Mouse (Mus musculus) cerebellum, postnatal 14 days (tissue): ENCODE measurements around the gene Arl6.

ENCODE experiments used
- DNase-seq, 2 experiments: peaks; one replicate each; pipeline ENCODE4 v3.0.0; 2021; ENCODE audit warnings: mixed read lengths in 2 of 2

Gene Arl6

DNA sequence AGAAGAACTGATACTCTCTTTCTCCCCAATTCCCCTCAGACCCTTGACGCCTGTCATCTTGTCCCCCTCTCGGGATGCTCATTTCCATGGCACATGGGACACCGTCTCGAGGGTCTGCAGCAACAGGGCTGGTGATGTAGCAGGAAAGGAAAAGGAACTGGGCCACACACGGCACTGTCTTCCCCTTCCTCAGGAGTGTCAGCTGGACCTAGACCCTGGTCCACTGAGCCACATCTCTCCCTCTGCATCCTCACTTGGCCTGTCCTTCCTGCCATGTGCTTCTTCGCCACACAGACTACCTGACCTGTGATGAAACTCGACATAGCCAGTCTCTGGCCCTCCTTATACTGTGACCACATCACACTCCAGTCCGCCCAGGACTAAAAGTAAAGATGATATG is 52.3 kb downstream of the Arl6 start:
- DNase-seq: no peak

DNA sequence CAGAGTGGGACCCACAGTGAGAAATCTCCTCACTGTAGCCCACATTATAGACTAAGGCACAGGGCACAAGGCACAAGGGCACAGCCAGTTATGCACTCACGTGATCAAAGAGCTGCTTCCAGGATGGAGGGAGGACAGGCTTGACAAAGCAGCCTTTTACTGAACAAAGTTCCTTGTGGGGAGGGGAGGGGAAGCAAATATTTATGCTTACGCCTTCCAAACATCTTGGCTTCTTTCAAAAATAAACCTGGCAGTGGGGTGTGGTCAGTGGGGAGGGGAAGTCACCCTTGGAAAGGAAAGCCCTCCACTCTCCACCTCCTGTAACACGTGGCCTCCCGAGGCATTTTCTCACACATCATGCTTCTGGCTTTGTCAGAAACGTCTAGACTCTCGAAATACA is 52.9 kb downstream of the Arl6 start:
- no peak for DNase-seq

DNA sequence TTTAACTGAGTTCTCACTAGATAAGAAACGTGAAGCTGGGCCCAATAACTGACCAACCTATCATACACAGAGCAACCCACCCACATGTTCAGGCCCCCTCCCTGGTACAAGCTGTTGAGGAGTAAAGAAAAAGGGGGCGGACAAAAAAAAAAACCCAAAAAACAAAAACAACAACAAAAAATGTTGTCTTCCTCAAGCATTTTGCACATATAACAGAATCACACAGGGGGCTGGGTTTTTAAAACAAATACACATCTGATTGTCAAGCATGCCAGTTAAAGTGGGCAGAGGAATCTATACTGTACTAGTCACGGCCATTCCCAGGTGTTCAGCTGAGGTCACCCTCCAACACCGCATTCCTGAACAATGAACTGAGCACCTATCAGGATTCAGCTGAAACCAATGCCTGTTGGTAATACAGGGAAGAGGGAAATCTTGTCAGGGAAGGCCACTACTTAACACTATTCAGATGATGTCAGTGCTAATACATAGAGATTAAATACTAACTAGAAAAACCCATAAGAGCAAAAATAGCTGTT is 53.4 kb downstream of the Arl6 start:
- no peak for DNase-seq

DNA sequence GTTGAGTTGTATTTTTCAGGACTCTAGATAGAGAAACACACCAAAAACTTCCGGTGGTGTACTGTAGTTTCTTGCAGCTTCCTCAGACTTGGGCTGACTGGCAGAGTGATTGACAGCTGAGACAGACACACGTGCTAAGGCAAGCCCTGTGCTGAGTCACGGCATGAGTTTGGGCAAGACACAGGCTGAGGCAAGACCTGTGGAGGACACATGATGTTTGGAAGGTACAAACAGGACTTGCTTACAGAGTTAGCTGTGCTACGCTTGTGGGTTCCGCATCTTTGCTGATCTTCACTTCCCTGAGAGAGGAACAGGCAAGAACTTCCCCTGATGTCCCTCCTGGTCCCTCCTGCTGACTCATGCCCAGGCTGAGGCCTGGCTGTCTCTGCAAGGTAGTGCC is 55.7 kb downstream of the Arl6 start:
- DNase-seq: no peak

DNA sequence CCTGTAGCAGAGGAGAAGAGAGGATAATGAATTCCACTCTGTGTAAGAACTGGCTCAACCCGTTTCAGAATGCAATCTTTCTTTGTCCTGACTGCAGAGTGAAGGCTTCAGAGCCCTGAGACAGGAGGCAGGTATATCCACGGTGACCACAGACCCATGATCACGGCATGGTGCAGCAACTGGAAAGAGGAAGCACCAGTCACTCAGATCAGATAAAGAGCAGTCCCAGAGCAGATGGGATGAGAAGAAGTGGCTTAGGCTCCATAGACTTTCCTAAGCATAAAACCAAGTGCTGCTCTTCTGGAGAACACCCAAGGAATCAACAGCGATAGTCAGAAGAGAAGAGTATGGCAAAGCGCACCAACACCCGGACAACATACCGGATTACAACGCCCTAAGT is 60.0 kb downstream of the Arl6 start:
- DNase-seq: no peak

DNA sequence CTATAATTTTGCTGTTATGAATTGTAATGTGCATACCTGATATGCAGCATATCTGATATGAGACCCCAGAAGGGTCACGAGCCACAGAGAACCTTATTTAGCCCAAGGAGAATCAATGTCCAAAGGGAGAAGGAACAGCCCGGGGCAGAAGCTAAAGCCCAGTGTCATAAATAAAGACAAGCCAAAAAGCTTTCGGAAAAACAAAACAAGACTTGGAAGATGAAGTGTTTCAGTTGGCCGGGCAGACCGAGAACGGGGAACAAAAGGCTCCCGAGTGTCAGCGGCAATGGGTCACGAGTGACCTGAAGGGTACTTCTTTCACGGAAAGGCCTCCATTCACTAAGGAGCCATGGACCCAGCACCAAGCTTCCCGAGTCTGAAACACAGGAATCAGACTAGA is 65.2 kb downstream of the Arl6 start:
- DNase-seq: no peak

DNA sequence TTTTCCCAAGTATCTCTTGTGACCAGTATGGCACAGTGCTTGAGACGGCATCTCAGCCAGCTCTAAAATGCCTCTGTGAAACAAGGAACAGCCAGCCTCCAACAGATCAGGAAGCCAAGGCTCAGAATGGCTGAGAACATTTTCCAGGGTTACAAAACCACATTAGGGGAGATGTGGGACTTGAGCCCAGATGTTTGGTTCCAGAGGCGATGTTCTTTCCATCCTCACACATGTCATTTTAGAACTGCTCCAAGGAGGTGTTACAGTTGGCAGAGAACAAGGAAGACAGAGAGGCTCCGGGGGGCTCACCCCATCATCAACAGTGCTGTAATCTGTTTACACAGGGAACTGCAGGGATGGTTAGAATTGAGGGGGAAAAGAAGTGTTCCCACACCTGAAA is 66.5 kb downstream of the Arl6 start:
- DNase-seq: no peak

DNA sequence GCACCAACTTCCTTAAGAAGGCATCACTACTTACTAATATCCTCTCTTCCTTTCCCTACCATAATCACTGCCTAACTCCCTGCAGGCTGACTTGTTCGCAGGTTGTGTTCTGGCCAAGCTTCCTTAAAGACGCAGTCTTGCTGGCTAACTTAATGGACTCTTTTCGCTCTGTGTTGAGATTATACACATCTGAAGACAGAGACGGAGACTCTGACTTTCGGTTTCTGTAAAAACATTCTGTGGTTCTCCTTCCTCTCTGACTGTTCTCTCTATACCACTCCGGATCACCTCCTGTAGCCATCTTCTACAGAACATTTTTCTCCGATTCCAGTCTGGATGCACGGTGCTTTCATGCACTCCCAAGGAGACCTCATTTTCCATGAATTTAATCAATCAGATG is 68.4 kb downstream of the Arl6 start:
- no peak for DNase-seq

DNA sequence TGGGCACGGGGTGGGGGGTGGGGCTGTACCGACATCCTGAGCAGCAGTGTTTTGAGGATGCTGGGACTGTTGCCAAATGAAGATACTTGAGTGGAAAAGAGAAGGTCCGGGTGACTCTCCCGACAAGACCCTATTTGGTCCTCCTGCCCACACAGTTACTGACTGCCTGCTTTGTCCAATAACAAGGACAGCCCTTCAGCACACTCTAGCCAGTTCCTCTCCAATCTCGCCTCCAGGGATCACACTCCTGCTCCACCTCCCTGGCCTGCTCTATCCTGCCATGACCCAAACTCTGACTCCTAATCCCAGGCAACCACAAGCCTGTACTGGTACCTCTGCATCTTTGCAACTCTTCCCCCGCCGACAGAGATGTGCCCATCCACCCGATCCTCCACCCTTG is 69.4 kb downstream of the Arl6 start:
- DNase-seq: no peak

DNA sequence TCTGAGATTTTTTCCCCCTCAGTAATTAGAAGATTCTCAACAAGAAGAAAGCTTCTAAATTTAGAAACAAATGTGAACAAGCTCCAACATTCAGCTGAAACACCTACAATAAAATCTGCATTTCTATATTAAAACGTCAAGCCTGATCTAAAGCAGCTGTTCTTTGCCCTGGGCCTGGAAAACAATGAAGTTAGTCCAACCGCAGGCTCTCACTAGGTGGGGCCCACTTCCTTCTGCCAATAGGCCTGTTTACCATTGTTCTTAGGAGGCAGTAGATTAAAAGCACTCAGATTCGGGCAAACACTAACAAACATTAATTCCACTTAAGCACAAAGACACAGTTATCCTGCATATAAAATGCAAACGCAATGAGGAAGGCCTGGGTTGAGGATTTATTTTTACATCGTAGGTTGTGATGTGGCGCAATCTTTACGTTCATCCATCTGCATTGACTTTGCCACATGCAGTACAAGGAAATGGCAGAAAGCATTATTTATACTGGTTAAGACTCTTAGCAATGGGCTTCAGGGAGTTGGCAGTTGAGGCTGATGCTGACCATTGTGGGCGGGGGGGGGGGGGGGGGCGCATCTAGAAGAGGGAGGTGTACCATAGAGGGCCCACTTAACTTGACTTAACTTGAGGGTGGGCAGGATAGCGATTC is 71.3 kb downstream of the Arl6 start:
- no peak for DNase-seq

DNA sequence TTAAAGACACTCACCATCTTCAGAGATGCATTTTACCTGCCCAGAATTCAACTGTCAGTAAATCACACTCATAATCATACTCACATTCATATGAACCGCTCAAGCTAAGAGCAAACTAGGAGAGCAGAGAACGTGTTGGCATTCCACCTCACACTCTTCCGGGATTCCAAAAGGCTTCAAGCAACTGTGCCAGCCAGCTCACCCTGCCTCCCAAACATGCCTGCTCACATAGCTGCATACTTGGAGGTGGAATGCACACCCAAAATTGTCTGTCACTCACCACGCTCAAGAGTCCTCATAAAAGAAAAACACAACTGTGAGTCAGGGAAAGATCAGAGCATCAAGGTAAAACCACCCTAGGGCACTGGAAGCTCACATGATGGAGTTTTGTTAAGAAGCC is 72.8 kb downstream of the Arl6 start:
- DNase-seq: no peak

DNA sequence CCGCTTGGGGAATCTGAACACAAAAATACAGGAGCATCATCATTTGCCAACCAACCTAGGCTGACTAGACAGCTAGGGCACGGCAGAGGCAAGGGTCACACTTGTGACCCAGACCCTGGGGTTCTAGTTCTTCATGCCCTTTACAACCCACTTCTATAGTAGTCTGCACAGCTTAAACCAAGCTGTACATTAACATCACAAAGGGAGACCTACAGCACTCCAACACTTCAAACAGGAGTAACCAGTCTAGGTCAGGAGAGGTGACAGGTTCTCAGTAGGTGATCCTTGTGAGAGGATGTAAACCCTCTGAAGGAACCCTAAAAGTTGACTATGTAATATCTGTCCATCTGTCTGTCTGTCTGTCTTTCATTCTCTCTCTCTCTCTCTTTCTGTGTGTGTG is 73.6 kb downstream of the Arl6 start:
- no peak for DNase-seq

DNA sequence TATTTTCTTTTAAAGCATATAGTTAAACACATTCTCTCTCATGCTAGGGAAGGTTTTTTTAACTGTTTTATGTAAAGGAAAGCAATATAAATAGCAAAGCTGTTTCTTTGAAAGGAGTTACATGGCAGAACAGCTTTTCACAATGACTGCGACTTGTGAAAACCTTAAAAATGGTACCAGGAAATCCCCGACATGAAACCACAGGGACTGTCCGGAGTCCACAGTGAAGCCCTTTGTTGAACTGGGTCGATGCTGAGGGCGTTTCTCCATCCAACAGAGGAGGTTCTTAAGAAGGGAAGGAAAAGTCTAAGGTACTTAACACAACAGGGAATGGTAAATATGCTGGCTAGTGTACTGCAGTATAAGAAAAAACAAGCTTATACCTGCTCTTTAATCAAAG is 75.2 kb downstream of the Arl6 start:
- DNase-seq: no peak
